9 mouse cellular contexts compared by ENCODE assay signal in the genomic region with DNA sequence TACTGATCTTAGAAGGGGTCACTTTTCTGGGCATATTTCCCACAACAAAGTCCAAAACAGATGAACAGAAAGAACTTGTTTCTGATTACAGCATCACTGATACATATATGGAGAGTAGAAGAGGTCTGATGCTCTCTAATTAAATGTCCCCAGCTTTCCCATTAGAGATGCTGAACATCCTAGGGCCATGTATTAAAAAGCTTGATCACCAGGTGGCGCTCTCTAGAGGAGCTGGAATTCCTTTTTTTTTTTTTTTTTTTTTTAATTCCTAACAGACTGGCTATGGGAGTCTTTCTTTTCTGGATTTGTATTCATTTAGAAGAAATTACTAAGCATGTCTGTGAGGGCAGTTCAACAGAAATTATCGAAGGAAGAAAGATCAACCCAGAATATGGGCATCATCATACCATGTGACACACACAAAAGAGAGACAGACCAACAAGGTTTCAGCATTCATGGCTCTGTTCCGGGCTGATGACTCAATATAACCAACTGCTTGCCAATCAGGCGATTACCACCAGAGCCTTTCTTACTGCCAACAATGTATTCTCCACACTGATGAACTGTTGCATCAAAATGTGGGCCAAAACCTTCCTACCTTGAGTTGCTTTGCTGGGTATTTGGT.
A peak's percentile ranks its signal among the peaks of the same experiment; 100 is the strongest.
DNase-seq lines count a peak whose midpoint lies in the region; ATAC-seq and TF ChIP-seq lines count a peak whose summit lies in the region.
"Had no signal": no experiment of that assay in that cellular context is flagged by ENCODE, and none has a peak within 500 bp of the region (broad histone marks: within the 10 kb centered on the region; RNA-seq: fewer than 3 reads in every experiment).

No protein-coding gene starts in this region.

- TF ChIP-seq CTCF in stomach, postnatal 0 days (IDR thresholded peaks at IDR 0.05; ENCODE audit: low read depth): peak; percentile 60

- H3K27me3 ChIP-seq in stomach, postnatal 0 days (ENCODE audit: control insufficient read depth, insufficient read depth, low read length): no peaks in the 10 kb centered on the region
- H3K27me3 ChIP-seq: embryonic facial prominence, embryonic 15.5 days had no signal

- no peak overlapping the region for H3K4me3 ChIP-seq in stomach, postnatal 0 days (ENCODE audit: low read depth, low read length)
- H3K4me3 ChIP-seq: embryonic facial prominence, embryonic 15.5 days had no signal

- H3K9me3 ChIP-seq in stomach, postnatal 0 days (ENCODE audit: control insufficient read depth, low read length): no peaks in the 10 kb centered on the region
- H3K9me3 ChIP-seq: embryonic facial prominence, embryonic 15.5 days had no signal

- 63% methylated on average over 4 of the region's 4 CpGs for WGBS in stomach, postnatal 0 days

- H3K9ac ChIP-seq in stomach, postnatal 0 days (ENCODE audit: low read length): no peak overlapping the region
- H3K9ac ChIP-seq: embryonic facial prominence, embryonic 15.5 days had no signal

- H3K4me1 ChIP-seq in stomach, postnatal 0 days (replicated peaks; ENCODE audit: control insufficient read depth, insufficient read depth): no peaks in the 10 kb centered on the region
- H3K4me1 ChIP-seq: embryonic facial prominence, embryonic 15.5 days had no signal

- no peak overlapping the region for H3K27ac ChIP-seq in stomach, postnatal 0 days (replicated peaks)
- H3K27ac ChIP-seq: embryonic facial prominence, embryonic 15.5 days had no signal

- DNase-seq in cerebellum, adult 8-10 months: peak; percentile 1
- peak; percentile 34 to 37 for DNase-seq in left cerebral cortex, postnatal 14 days (ENCODE audit: low spot score in 2 of 2)
- DNase-seq in left cerebral cortex, adult 8-10 months (ENCODE audit: low spot score in 2 of 2): no peak
- DNase-seq in adrenal gland, postnatal 14 days: peak; percentile 63
- DNase-seq in hindlimb bud, embryonic 11.5 days (ENCODE audit: extremely low spot score, low read depth, low spot score): peak; percentile 8
- DNase-seq in stomach, postnatal 0 days (ENCODE audit: low spot score): peak; percentile 16

- intact Hi-C loops in left cerebral cortex, postnatal 14 days (cut with DNase I): no loop called here

- no peak for TF ChIP-seq EP300 in stomach, postnatal 0 days (optimal IDR thresholded peaks at IDR 0.05)

- H3K36me3 ChIP-seq in stomach, postnatal 0 days (ENCODE audit: control insufficient read depth, insufficient read depth, low read length): no peaks in the 10 kb centered on the region
- H3K36me3 ChIP-seq: embryonic facial prominence, embryonic 15.5 days had no signal

- no peak for ATAC-seq in cerebellum, adult (ENCODE audit: insufficient number of reproducible peaks, low FRiP score, low TSS enrichment)
- no peak for ATAC-seq in stomach, postnatal 0 days (ENCODE audit: low FRiP score, low TSS enrichment)
- no peak for ATAC-seq in megakaryocyte, adult 5-6 weeks (ENCODE audit: poor library complexity, severe bottlenecking)

- no peak overlapping the region for H3K4me2 ChIP-seq in stomach, postnatal 0 days (replicated peaks; ENCODE audit: low read depth)
- H3K4me2 ChIP-seq: embryonic facial prominence, embryonic 15.5 days had no signal

Comparison
In these comparisons a context has a peak if more than half of its experiments do, and no peak if none do; other contexts are left out.
1. DNase-seq: peak in cerebellum, adult 8-10 months (single experiment), left cerebral cortex, postnatal 14 days (2 of 2), adrenal gland, postnatal 14 days (single experiment), hindlimb bud, embryonic 11.5 days (single experiment) and stomach, postnatal 0 days (single experiment); none in left cerebral cortex, adult 8-10 months (0 of 2).